Comparison of ENCODE assay signal across 21 mouse cellular contexts in the genomic region with DNA sequence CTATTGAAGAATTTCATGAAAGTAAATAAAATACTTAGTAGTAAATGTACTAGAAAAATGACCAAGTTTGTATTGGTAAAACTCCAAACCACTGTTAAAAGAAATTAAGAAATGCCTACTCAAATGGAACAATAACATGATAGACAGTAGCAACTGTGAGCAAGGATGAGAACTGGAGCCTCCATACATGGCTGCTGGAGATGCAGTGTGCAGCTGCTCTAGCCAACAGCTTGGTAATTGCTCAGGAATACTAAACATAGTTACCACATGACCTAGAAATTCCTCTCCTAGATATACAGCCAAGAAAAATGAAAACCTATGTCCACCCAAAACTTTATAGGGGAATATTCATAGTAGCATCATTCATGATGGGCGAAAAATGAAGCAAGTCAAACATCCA. TPM values are rescaled to one million over a fixed set of nuclear protein-coding genes. Genes with fewer than 3 reads are reported as not detected.
DNase-seq lines count a peak whose midpoint lies in the region; ATAC-seq and TF ChIP-seq lines count a peak whose summit lies in the region.
"Had no signal": no experiment of that assay in that cellular context is flagged by ENCODE, and none has a peak within 500 bp of the region (broad histone marks: within the 10 kb centered on the region; RNA-seq: fewer than 3 reads in every experiment).

No protein-coding gene starts in this region.

- peaks cover 69% of the 10 kb centered on the region for H3K79me2 ChIP-seq in myocyte (ENCODE audit: control insufficient read depth, insufficient read depth)

- no peaks in the 10 kb centered on the region for H3K27me3 ChIP-seq in embryonic facial prominence, embryonic 14.5 days (replicated peaks; ENCODE audit: control insufficient read depth, insufficient read depth, low read length)
- no peaks in the 10 kb centered on the region for H3K27me3 ChIP-seq in embryonic facial prominence, embryonic 10.5 days (replicated peaks; ENCODE audit: low read depth, poor library complexity, severe bottlenecking)
- H3K27me3 ChIP-seq in myocyte (ENCODE audit: control insufficient read depth, insufficient read depth, insufficient read length) = no peaks in the 10 kb centered on the region
- H3K27me3 ChIP-seq in forebrain, embryonic 15.5 days = no peaks in the 10 kb centered on the region
- H3K27me3 ChIP-seq: CH12.LX; embryonic facial prominence, embryonic 13.5 days; forebrain, embryonic 13.5 days had no signal

- no peak for TF ChIP-seq POLR2A in myocyte (IDR thresholded peaks at IDR 0.05; ENCODE audit: insufficient read length, low read depth)

- no peak overlapping the region for H3K9ac ChIP-seq in embryonic facial prominence, embryonic 14.5 days (ENCODE audit: low read depth, low read length)
- H3K9ac ChIP-seq in forebrain, embryonic 15.5 days (replicated peaks) = no peak overlapping the region
- H3K9ac ChIP-seq: embryonic facial prominence, embryonic 13.5 days; forebrain, embryonic 13.5 days had no signal

- H3K36me3 ChIP-seq in embryonic facial prominence, embryonic 14.5 days (ENCODE audit: control insufficient read depth, insufficient read depth, low read length) = no peaks in the 10 kb centered on the region
- H3K36me3 ChIP-seq in embryonic facial prominence, embryonic 10.5 days (replicated peaks) = no peaks in the 10 kb centered on the region
- H3K36me3 ChIP-seq in myocyte (ENCODE audit: control insufficient read depth, insufficient read depth) = peaks cover 3% of the 10 kb centered on the region
- H3K36me3 ChIP-seq in forebrain, embryonic 15.5 days = no peaks in the 10 kb centered on the region
- H3K36me3 ChIP-seq: embryonic facial prominence, embryonic 13.5 days had no signal

- no peaks in the 10 kb centered on the region for H3K9me3 ChIP-seq in embryonic facial prominence, embryonic 14.5 days (ENCODE audit: control insufficient read depth, low read length)
- no peaks in the 10 kb centered on the region for H3K9me3 ChIP-seq in embryonic facial prominence, embryonic 10.5 days
- no peaks in the 10 kb centered on the region for H3K9me3 ChIP-seq in forebrain, embryonic 15.5 days
- H3K9me3 ChIP-seq: embryonic facial prominence, embryonic 13.5 days; forebrain, embryonic 13.5 days; G1E had no signal

- H3ac ChIP-seq in myocyte (ENCODE audit: control insufficient read depth, insufficient read length) = no peak overlapping the region

- H3K4me3 ChIP-seq in embryonic facial prominence, embryonic 14.5 days (ENCODE audit: low read depth, low read length) = no peak overlapping the region
- no peak overlapping the region for H3K4me3 ChIP-seq in embryonic facial prominence, embryonic 10.5 days
- no peak overlapping the region for H3K4me3 ChIP-seq in myocyte
- H3K4me3 ChIP-seq in forebrain, embryonic 15.5 days = no peak overlapping the region
- H3K4me3 ChIP-seq: embryonic facial prominence, embryonic 13.5 days; forebrain, embryonic 13.5 days had no signal

- H3K27ac ChIP-seq in embryonic facial prominence, embryonic 14.5 days (replicated peaks; ENCODE audit: low read depth, low read length) = no peak overlapping the region
- no peak overlapping the region for H3K27ac ChIP-seq in embryonic facial prominence, embryonic 10.5 days (replicated peaks)
- no peak overlapping the region for H3K27ac ChIP-seq in forebrain, embryonic 15.5 days (replicated peaks)
- H3K27ac ChIP-seq: embryonic facial prominence, embryonic 13.5 days; forebrain, embryonic 13.5 days had no signal

- WGBS in embryonic facial prominence, embryonic 14.5 days = 68% methylated on average over 1 of the region's 1 CpGs
- 69% methylated on average over 1 of the region's 1 CpGs for WGBS in embryonic facial prominence, embryonic 10.5 days
- 69% methylated on average over 1 of the region's 1 CpGs for WGBS in forebrain, embryonic 15.5 days

- H3K4me2 ChIP-seq in embryonic facial prominence, embryonic 14.5 days (ENCODE audit: low read depth, low read length) = no peak overlapping the region
- H3K4me2 ChIP-seq in myocyte (ENCODE audit: low read depth) = peak overlapping the region; percentile 70
- no peak overlapping the region for H3K4me2 ChIP-seq in forebrain, embryonic 15.5 days (replicated peaks)
- H3K4me2 ChIP-seq: embryonic facial prominence, embryonic 13.5 days; forebrain, embryonic 13.5 days had no signal

- no peaks in the 10 kb centered on the region for H3K4me1 ChIP-seq in embryonic facial prominence, embryonic 14.5 days (ENCODE audit: control insufficient read depth, insufficient read depth, low read length)
- H3K4me1 ChIP-seq in embryonic facial prominence, embryonic 10.5 days = no peaks in the 10 kb centered on the region
- peaks cover 5% of the 10 kb centered on the region; the same call in 1 of the 2 replicates for H3K4me1 ChIP-seq in forebrain, embryonic 15.5 days
- H3K4me1 ChIP-seq: embryonic facial prominence, embryonic 13.5 days; forebrain, embryonic 13.5 days had no signal

- ATAC-seq in embryonic facial prominence, embryonic 14.5 days (ENCODE audit: low read depth) = peak; percentile 62; the same call in 1 of the 2 replicates
- no peak for ATAC-seq in forebrain, embryonic 15.5 days (replicated peaks)
- ATAC-seq: CD4-positive, CD25-positive, alpha-beta regulatory T cell, adult 4 months; forebrain, embryonic 13.5 days; forebrain, embryonic 16.5 days had no signal

- peak; percentile 56 for DNase-seq in embryonic facial prominence, embryonic 14.5 days (ENCODE audit: low spot score)
- DNase-seq in embryonic facial prominence, embryonic 10.5 days (ENCODE audit: low spot score) = no peak
- DNase-seq in 3T3-L1 (ENCODE audit: low read depth, low spot score) (peak; percentile 58), NIH3T3 (ENCODE audit: low read depth) (peak; percentile 35)
- DNase-seq in frontal cortex, postnatal 36 days (ENCODE audit: low spot score in 2 of 2) = no peak
- DNase-seq: adrenal gland, adult 2 months; adrenal gland, postnatal 10 days; adrenal gland, postnatal 25 days; cerebellum, adult 11 months; cerebellum, adult 18-20 months; cerebellum, adult 8-10 months; cerebellum, adult 9-11 months; cerebellum, postnatal 25 days had no signal

TF ChIP-seq in myocyte, 11 proteins besides CTCF, POLR2A, EP300 and RAD21:
- peak; percentile 56 for TF ChIP-seq TCF3 (IDR thresholded peaks at IDR 0.05; ENCODE audit: insufficient read length, low read depth)
- TF ChIP-seq CEBPB (IDR thresholded peaks at IDR 0.05; ENCODE audit: insufficient read depth, poor library complexity, severe bottlenecking) = no peak
- TF ChIP-seq REST (IDR thresholded peaks at IDR 0.05; ENCODE audit: insufficient read depth, insufficient read length) = no peak
- TF ChIP-seq MAX (IDR thresholded peaks at IDR 0.05; ENCODE audit: low read depth) = no peak
- no peak for TF ChIP-seq E2F4 (IDR thresholded peaks at IDR 0.05; ENCODE audit: insufficient read depth)
- peak; percentile 86 to 96 (median 92) for TF ChIP-seq MYOD1 (IDR thresholded peaks at IDR 0.05; ENCODE audit: control insufficient read depth in 1 of 3, insufficient read length in 2 of 3, low read depth in 2 of 3)
- TF ChIP-seq POLR2AphosphoS2 (IDR thresholded peaks at IDR 0.05; ENCODE audit: insufficient read length, low read depth) = no peak
- peak; percentile 48 for TF ChIP-seq SRF (IDR thresholded peaks at IDR 0.05; ENCODE audit: control insufficient read depth, insufficient read length, low read depth)
- peak; percentile 15 for TF ChIP-seq USF1 (IDR thresholded peaks at IDR 0.05; ENCODE audit: low read depth)
- TF ChIP-seq TCF12 (IDR thresholded peaks at IDR 0.05; ENCODE audit: insufficient read depth, poor library complexity, severe bottlenecking) = peak; percentile 73
- peak in 2 of 3 experiments; percentile 48 to 80 for TF ChIP-seq MYOG (IDR thresholded peaks at IDR 0.05; ENCODE audit: control insufficient read depth in 1 of 3, insufficient read depth in 1 of 3, insufficient read length in 2 of 3, low read depth in 2 of 3)

RNA-seq across cellular contexts. Expression of gene Clcn5, which starts 36.5 kb away (rescaled TPM):
- polyA plus RNA-seq in embryonic facial prominence, embryonic 14.5 days (2014; fragmentation: Nextera tagmentation; extraction: Ambion mirVana) = 36.0 and 42.1 TPM in 2 replicates
- polyA plus RNA-seq in embryonic facial prominence, embryonic 10.5 days (2016; fragmentation: Nextera tagmentation; extraction: Ambion mirVana) = 19.4 and 19.5 TPM in 2 replicates
- polyA plus RNA-seq in myocyte (2012; fragmentation: generic; extraction: Trizol) = 21.0 TPM
- 5.4 and 5.6 TPM in 2 replicates for polyA plus RNA-seq in forebrain, embryonic 15.5 days (2015; fragmentation: Nextera tagmentation; extraction: Ambion mirVana)

Comparison
In these comparisons a context has a peak if more than half of its experiments do, and no peak if none do; other contexts are left out.
1. DNase-seq: peak in embryonic facial prominence, embryonic 14.5 days (single experiment), 3T3-L1 (single experiment) and NIH3T3 (single experiment); none in embryonic facial prominence, embryonic 10.5 days (single experiment) and frontal cortex, postnatal 36 days (0 of 2).